Mouse (Mus musculus) forebrain, embryonic 12.5 days (tissue): ENCODE data around the gene Grin2d. TPM values are rescaled to one million over a fixed set of nuclear protein-coding genes. Genes with fewer than 3 reads are reported as not detected.
"Not testable (repeated sequence)": the region's sequence is repeated elsewhere in the genome, so short reads cannot be mapped to it uniquely, and the experiment has no call there.

Source experiments
- ATAC-seq: fragments of 200-750 bp; cut with Nextera tagmentation; 2 replicates; pipeline ENCODE4 v1.8.0; 2017; ENCODE audit warnings: moderate TSS enrichment; ENCODE audit not compliant: low FRiP score
- H3K27ac ChIP-seq: fragments of 300-500 bp; sonication (generic); 2 replicates; pipeline ENCODE4 v1.5.1; 2016; ENCODE audit warnings: mild to moderate bottlenecking
- H3K27me3 ChIP-seq: fragments of 300-500 bp; sonication (generic); 2 replicates; pipeline ENCODE4 v1.6.1; 2016; ENCODE audit warnings: mild to moderate bottlenecking
- H3K36me3 ChIP-seq: fragments of 300-500 bp; sonication (generic); replicated peaks from 2 replicates; pipeline ENCODE4 v1.6.1; 2016; ENCODE audit warnings: mild to moderate bottlenecking
- H3K4me1 ChIP-seq: fragments of 300-500 bp; sonication (generic); 2 replicates; pipeline ENCODE4 v1.6.1; 2016
- H3K4me2 ChIP-seq: fragments of 300-500 bp; sonication (generic); 2 replicates; pipeline ENCODE4 v1.6.1; 2016; ENCODE audit warnings: mild to moderate bottlenecking, moderate library complexity
- H3K4me3 ChIP-seq: fragments of 300-500 bp; sonication (generic); replicated peaks from 2 replicates; pipeline ENCODE4 v1.5.1; 2016; ENCODE audit warnings: mild to moderate bottlenecking
- H3K9ac ChIP-seq: fragments of 300-500 bp; sonication (generic); 2 replicates; pipeline ENCODE4 v1.6.1; 2016; ENCODE audit warnings: mild to moderate bottlenecking
- H3K9me3 ChIP-seq: fragments of 300-500 bp; sonication (generic); 2 replicates; pipeline ENCODE4 v1.6.1; 2016
- WGBS: fragments of 180-500 bp; shearing (Covaris S2); methylation state at CpG from one replicate; pipeline ENCODE4 v1.1.7; 2016; 5-methylcytosine and 5-hydroxymethylcytosine counted together
- polyA plus RNA-seq: library from polyadenylated mRNA; unstranded; fragments of >200 nt; fragmentation: Nextera tagmentation; extraction: Ambion mirVana; gene quantifications from 2 replicates; pipeline ENCODE4 v1.2.1, GENCODE M21; 2016

Gene Grin2d
- polyA plus RNA-seq, 1 experiment from 2014 or later = 0.33 TPM

- WGBS = 39% methylated on average over 13 of the region's 13 CpGs
Observed at GRCm38 (mm10) chr7:45917004-45917704, 39.0 kb upstream of the Grin2d start.

DNA sequence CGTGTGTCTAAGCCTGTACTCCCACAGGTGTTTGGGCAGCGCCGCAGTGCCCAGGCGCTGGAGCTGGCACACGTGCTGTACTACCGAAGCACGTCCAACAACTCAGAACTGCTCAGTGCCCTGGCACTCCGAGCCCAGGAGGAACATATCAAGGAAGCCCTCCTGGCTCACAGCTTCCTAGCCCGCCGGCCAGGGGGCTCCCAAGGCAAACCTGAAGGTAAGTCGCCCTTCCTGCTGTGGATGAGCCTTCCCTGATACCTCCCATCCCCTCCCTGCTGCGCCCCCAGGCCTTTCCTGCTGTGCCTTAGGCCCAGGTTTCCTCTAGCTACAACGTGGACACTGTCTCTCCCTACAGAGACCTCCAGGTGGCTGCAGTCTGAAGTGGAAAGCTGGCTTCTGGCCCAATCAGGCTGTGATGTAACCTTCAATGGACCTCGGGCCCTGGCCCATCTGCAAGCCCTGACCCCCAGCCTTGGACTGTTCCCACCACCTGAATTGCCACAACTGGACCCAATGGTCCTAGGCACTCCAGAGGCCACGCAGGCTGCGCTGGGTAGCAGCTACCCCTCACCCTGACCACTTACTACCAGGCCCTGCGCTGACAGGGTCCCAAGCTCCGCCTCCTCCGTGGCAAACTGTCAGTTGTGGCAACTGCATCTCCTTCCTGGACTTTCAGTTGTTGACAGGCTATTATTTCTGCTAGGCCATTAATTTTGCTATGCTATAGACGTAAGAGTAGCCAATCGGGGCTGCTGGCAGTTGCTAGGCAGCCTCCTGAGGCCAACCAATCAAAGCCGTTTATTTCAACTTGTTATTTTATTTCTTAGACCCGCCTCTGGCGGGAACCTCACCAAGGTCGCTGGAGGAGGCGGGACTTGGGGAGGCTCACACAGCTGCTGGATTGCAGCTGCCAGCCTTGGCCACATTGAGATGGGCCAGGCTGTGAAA, 38.2 kb upstream of the Grin2d start:
- Histone ChIP-seq H3K4me3 (peak overlapping the region; percentile 24), H3K27me3 (0 out of 2 replicates have a peak, but pooled peaks cover 8% of the 10 kb centered on the region), H3K36me3 (0 out of 2 replicates have a peak, but pooled peaks cover 2% of the 10 kb centered on the region), H3K4me1 (peaks cover 23% of the 10 kb centered on the region), H3K27ac (peak overlapping the region; percentile 91), H3K9ac (peak overlapping the region; percentile 40), H3K4me2 (peak overlapping the region; percentile 50), H3K9me3 (no peaks in the 10 kb centered on the region)
- 33% methylated on average over 26 of the region's 26 CpGs for WGBS
- peak; percentile 90 for ATAC-seq

More at GRCm38 (mm10) chr7:45917004-45917704, 39.0 kb upstream of the Grin2d start:
- no peaks in the 10 kb centered on the region for H3K9me3 ChIP-seq
- peak overlapping the region; percentile 50 for H3K4me2 ChIP-seq
- peak overlapping the region; percentile 26 for H3K9ac ChIP-seq
- H3K36me3 ChIP-seq = 0 out of 2 replicates have a peak, but pooled peaks cover 2% of the 10 kb centered on the region
- no peak; the same call in none of the 2 replicates for ATAC-seq
- H3K27ac ChIP-seq = peak overlapping the region; percentile 91
- peak overlapping the region; percentile 24; the same call in 1 of the 2 replicates for H3K4me3 ChIP-seq
- H3K27me3 ChIP-seq = peaks cover 12% of the 10 kb centered on the region; the same call in 1 of the 2 replicates
- H3K4me1 ChIP-seq = peaks cover 23% of the 10 kb centered on the region

DNA sequence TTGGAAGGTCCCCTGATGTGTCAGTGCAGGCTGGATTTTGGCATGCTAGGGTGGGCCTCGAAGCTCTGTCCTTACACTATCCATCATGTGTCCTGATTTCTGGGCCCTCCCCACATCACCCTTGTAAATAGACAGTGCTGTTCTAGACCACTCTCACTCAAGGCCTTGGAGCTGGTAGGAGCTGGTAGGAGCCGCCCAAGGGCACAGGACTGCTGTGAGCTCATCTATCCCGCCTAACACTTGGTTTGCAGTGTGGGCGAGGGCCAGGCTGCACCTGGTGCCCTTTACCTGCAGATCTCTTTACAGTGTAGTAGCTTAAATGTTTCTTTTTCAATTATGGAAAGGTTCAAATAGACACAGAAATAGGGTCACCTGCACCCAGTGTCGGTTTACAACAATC, 36.8 kb upstream of the Grin2d start:
- H3K4me1 ChIP-seq = peaks cover 23% of the 10 kb centered on the region
- no peak overlapping the region for H3K4me3 ChIP-seq
- H3K4me2 ChIP-seq = no peak overlapping the region
- no peak overlapping the region for H3K27ac ChIP-seq
- no peak for ATAC-seq
- H3K9ac ChIP-seq = no peak overlapping the region
- no peaks in the 10 kb centered on the region for H3K27me3 ChIP-seq
- 91% methylated on average over 5 of the region's 5 CpGs for WGBS
- peaks cover 10% of the 10 kb centered on the region for H3K36me3 ChIP-seq
- H3K9me3 ChIP-seq = no peaks in the 10 kb centered on the region

DNA sequence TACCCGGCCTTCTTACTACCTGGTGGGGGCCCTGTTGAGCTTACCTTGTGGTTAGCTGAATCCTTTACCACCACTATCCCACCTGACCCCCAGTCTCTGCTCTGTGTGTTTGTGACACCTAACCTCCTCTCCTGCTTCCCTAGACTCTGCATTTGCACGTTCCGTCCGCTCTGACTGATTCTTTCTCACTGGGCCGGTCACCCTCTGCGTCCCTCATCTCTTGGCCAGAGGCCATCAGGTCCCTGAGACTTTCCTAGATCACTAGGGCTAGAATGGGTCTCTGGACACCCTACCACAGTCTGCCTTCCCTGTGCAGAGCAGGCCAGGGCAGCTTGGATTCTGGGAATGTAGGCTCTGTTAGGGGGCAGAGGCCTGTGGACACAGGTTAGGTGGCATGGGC, 35.9 kb upstream of the Grin2d start:
- Histone ChIP-seq H3K9ac (no peak overlapping the region), H3K36me3 (peaks cover 19% of the 10 kb centered on the region), H3K9me3 (no peaks in the 10 kb centered on the region), H3K4me1 (peaks cover 23% of the 10 kb centered on the region), H3K4me2 (no peak overlapping the region), H3K27ac (no peak overlapping the region), H3K4me3 (no peak overlapping the region), H3K27me3 (no peaks in the 10 kb centered on the region)
- ATAC-seq = no peak
- WGBS = 88% methylated on average over 6 of the region's 6 CpGs

GRCm38 (mm10) chr7:45909145-45909544, 31.0 kb upstream of the Grin2d start:
- no peaks in the 10 kb centered on the region for H3K4me1 ChIP-seq
- no peaks in the 10 kb centered on the region for H3K27me3 ChIP-seq
- ATAC-seq = no peak
- peaks cover 19% of the 10 kb centered on the region for H3K36me3 ChIP-seq
- no peaks in the 10 kb centered on the region for H3K9me3 ChIP-seq
- WGBS = 97% methylated on average over 16 of the region's 16 CpGs
- no peak overlapping the region for H3K4me2 ChIP-seq
- H3K9ac ChIP-seq = no peak overlapping the region
- H3K4me3 ChIP-seq = no peak overlapping the region
- H3K27ac ChIP-seq = no peak overlapping the region

DNA sequence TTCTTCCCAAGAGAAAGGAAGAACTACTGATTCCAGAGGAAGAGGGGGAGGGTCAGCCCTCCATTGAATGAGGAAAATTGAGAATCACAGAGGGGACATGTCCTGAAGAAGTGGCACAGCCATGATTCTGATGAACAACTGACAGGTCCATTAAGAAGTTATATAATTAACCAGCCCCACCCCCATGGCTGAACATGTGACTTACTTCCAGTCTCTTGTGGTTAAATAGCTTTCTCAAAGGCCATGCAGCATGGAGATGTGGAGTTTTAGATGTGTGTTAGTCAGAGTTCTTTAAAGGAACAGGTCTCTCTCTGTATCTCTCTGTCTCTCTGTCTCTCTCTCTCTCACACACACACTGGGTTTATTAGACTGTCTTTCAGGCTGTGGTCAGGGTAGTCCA, 30.2 kb upstream of the Grin2d start:
- H3K27me3 ChIP-seq = no peaks in the 10 kb centered on the region
- H3K4me3 ChIP-seq = no peak overlapping the region
- peaks cover 17% of the 10 kb centered on the region for H3K36me3 ChIP-seq
- no peak overlapping the region for H3K4me2 ChIP-seq
- H3K27ac ChIP-seq = no peak overlapping the region
- no peak for ATAC-seq
- no peak overlapping the region for H3K9ac ChIP-seq
- no peaks in the 10 kb centered on the region for H3K9me3 ChIP-seq
- no peaks in the 10 kb centered on the region for H3K4me1 ChIP-seq

DNA sequence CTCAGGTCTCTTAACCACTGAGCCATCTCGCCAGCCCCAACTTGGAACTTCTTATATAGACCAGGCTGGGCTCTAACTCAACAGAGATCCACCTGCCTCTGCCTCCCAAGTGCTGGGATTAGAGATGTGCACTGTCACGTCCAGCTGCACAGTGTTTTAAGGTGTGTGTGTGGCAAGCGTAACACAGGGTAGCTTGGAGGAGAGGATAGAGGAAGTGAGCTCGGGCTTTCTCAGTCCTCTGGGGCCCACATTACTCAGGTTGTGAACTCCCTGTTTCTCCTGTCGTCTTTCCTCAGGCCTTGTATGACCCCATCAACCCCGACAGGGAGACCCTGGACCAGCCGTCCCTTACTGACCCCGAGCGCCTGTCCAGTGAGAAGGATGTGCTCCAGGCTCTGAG, 28.4 kb upstream of the Grin2d start:
- Histone ChIP-seq H3K36me3 (peaks cover 17% of the 10 kb centered on the region), H3K4me1 (no peaks in the 10 kb centered on the region), H3K9ac (no peak overlapping the region), H3K9me3 (no peaks in the 10 kb centered on the region), H3K27me3 (no peaks in the 10 kb centered on the region), H3K4me3 (no peak overlapping the region), H3K27ac (no peak overlapping the region), H3K4me2 (no peak overlapping the region)
- ATAC-seq = no peak
- 92% methylated on average over 9 of the region's 9 CpGs for WGBS

DNA sequence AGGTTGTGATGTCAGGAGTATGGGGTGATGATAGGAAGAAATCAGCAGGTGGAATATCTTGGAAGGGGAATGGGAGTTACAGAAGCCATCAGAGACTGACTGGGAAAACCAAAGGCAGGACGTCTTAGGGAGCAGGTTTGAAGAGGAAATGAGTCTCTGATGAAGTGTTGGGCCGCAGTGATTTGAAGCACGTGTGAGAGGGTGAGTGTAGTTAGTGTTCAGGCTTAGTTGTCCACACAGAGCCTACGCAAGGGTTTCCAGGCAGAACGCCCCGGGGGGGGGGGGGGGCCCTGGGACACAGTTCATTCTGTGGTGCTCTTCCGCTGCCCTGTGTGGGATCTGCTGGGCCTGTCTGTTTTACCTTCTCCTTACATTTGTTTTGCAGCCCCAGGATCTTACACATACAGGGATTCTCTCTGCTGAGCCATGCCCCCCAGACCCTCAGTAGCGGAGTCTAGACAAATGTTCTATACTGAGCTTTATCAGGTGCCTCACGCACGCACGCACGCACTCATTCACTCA, 24.4 kb upstream of the Grin2d start:
- H3K9me3 ChIP-seq = no peaks in the 10 kb centered on the region
- no peak overlapping the region for H3K4me2 ChIP-seq
- peaks cover 5% of the 10 kb centered on the region for H3K4me1 ChIP-seq
- ATAC-seq = no peak
- H3K9ac ChIP-seq = no peak overlapping the region
- no peak overlapping the region for H3K27ac ChIP-seq
- WGBS = 87% methylated on average over 12 of the region's 12 CpGs
- H3K4me3 ChIP-seq = no peak overlapping the region
- H3K27me3 ChIP-seq = no peaks in the 10 kb centered on the region
- no peaks in the 10 kb centered on the region for H3K36me3 ChIP-seq

DNA sequence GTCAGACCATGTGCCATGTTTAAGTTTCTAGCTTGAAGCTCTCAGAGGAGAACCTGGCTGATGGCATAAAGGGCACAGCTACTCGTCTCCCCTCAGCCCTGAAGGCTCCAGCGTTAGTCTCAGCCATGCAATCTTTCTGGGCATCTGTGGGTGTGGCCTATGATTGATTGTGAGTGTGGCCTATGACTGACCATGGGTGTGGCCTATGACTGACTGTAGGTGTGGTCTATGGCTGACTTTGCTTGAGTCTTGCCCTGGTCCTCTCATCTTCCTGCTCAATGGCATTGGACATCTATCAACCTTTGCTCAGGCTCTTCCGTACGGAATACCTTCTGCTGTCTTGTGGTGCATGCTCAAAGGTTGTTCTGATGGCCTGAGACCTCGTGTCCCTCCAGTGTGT, 23.4 kb upstream of the Grin2d start:
- Histone ChIP-seq H3K9ac (no peak overlapping the region), H3K36me3 (no peaks in the 10 kb centered on the region), H3K4me1 (peaks cover 11% of the 10 kb centered on the region), H3K4me2 (no peak overlapping the region), H3K27ac (no peak overlapping the region), H3K27me3 (no peaks in the 10 kb centered on the region), H3K9me3 (no peaks in the 10 kb centered on the region), H3K4me3 (no peak overlapping the region)
- 72% methylated on average over 5 of the region's 5 CpGs for WGBS
- ATAC-seq = no peak

GRCm38 (mm10) chr7:45898125-45898524, 19.9 kb upstream of the Grin2d start:
- not testable (repeated sequence) for H3K27ac ChIP-seq, H3K9me3 ChIP-seq, H3K27me3 ChIP-seq, H3K4me3 ChIP-seq, ATAC-seq, H3K36me3 ChIP-seq, H3K9ac ChIP-seq
- Histone ChIP-seq H3K4me1 (peaks cover 16% of the 10 kb centered on the region), H3K4me2 (peak overlapping the region; percentile 85)
- whole genome bisulfite sequencing = 57% methylated on average over 4 of the region's 4 CpGs

- peaks cover 9% of the 10 kb centered on the region for H3K27me3 ChIP-seq
- peaks cover 16% of the 10 kb centered on the region for H3K4me1 ChIP-seq
- no peaks in the 10 kb centered on the region for H3K9me3 ChIP-seq
- peak; percentile 49 for ATAC-seq
- H3K36me3 ChIP-seq = no peaks in the 10 kb centered on the region
- 1% methylated on average over 19 of the region's 19 CpGs for WGBS
- peak overlapping the region; percentile 85 for H3K4me2 ChIP-seq
- H3K27ac ChIP-seq = peak overlapping the region; percentile 56
- H3K9ac ChIP-seq = peak overlapping the region; percentile 65
- H3K4me3 ChIP-seq = peak overlapping the region; percentile 48
Observed at GRCm38 (mm10) chr7:45897258-45897757, 19.1 kb upstream of the Grin2d start.
